Mouse (Mus musculus) embryonic facial prominence, embryonic 11.5 days (tissue): ENCODE measurements around the gene Josd1. TPM values are rescaled to one million over a fixed set of nuclear protein-coding genes. Genes with fewer than 3 reads are reported as not detected.

Experiments
- ATAC-seq: fragments of 200-750 bp; cut with Nextera tagmentation; replicated peaks from 2 replicates; pipeline ENCODE4 v1.8.0; 2017; ENCODE audit warnings: low read depth; ENCODE audit not compliant: insufficient number of reproducible peaks, low FRiP score, low TSS enrichment
- DNase-seq: peaks from one replicate; pipeline ENCODE4 v3.0.0-alpha.2; 2015; ENCODE audit warnings: low spot score
- H3K27ac ChIP-seq: fragments of 300-500 bp; sonication (generic); replicated peaks from 2 replicates; pipeline ENCODE4 v1.5.1; 2014; ENCODE audit warnings: mild to moderate bottlenecking, low read depth, low read length, control low read depth
- H3K27me3 ChIP-seq: fragments of 300-500 bp; sonication (generic); 2 replicates; pipeline ENCODE4 v1.6.1; 2014; ENCODE audit warnings: mild to moderate bottlenecking, low read length, moderate library complexity, mixed read lengths; ENCODE audit not compliant: control insufficient read depth, insufficient read depth
- H3K36me3 ChIP-seq: fragments of 300-500 bp; sonication (generic); replicated peaks from 2 replicates; pipeline ENCODE4 v1.6.1; 2014; ENCODE audit warnings: low read depth, mild to moderate bottlenecking, low read length, moderate library complexity, mixed read lengths; ENCODE audit not compliant: control insufficient read depth, insufficient read depth
- H3K4me1 ChIP-seq: fragments of 300-500 bp; sonication (generic); 2 replicates; pipeline ENCODE4 v1.6.1; 2014; ENCODE audit warnings: low read length, mixed read lengths; ENCODE audit not compliant: control insufficient read depth, insufficient read depth
- H3K4me2 ChIP-seq: fragments of 300-500 bp; sonication (generic); 2 replicates; pipeline ENCODE4 v1.6.1; 2014; ENCODE audit warnings: low read depth, mild to moderate bottlenecking, control low read depth, low read length, moderate library complexity
- H3K4me3 ChIP-seq: fragments of 300-500 bp; sonication (generic); 2 replicates; pipeline ENCODE4 v1.5.1; 2014; ENCODE audit warnings: low read depth, low read length, control low read depth
- H3K9ac ChIP-seq: fragments of 300-500 bp; sonication (generic); replicated peaks from 2 replicates; pipeline ENCODE4 v1.6.1; 2014; ENCODE audit warnings: mild to moderate bottlenecking, control low read depth, low read length
- H3K9me3 ChIP-seq: fragments of 300-500 bp; sonication (generic); replicated peaks from 2 replicates; pipeline ENCODE4 v1.6.1; 2016; ENCODE audit warnings: mild to moderate bottlenecking, low read length, inconsistent platforms, mixed read lengths; ENCODE audit not compliant: control insufficient read depth
- WGBS: fragments of 180-500 bp; shearing (Covaris S2); extraction: QIAGEN DNeasy Blood & Tissue Kit; methylation state at CpG from one replicate; pipeline ENCODE4 v1.1.7; 2014; 5-methylcytosine and 5-hydroxymethylcytosine counted together
- polyA plus RNA-seq: library from polyadenylated mRNA; unstranded; fragments of >200 nt; fragmentation: Nextera tagmentation; extraction: Ambion mirVana; gene quantifications from 2 replicates; pipeline ENCODE4 v1.2.1, GENCODE M21; 2014

The Josd1 gene
- polyA plus RNA-seq, 1 experiment from 2014 or later: 17.4 TPM

DNA sequence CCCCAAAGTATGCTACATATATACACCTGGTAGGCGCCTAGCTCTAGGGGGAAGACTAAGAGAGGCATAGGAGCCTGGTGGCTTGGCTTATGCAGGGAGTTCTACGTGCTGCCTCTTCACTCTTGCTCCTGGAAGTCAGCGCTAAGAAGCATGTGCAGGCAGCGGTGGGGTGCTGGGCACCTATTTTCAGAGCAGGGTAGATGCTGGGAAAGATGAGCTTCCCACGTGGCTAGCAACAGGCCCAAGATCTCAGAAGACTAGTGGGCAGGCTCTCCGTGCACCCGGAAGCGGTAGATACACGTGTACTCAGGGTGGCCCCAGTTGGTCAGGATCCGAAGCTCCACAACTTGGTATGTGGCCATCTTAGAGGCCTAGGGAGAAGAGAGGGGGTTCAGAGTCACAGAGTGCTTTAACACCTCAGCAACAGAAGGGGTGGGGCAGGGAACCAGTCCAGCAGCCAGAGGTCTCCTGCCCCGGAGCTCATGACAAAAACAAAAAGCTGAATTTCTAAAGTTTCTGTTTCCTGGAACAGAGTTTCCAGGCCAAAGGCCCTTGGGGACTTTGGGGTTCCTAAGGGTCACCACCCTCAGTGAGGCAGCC is 37.6 kb upstream of the Josd1 start:
- ATAC-seq (no peak), DNase-seq (no peak)
- Histone ChIP-seq H3K27ac (no peak overlapping the region), H3K4me2 (no peak overlapping the region), H3K9ac (no peak overlapping the region), H3K27me3 (no peaks in the 10 kb centered on the region), H3K4me1 (no peaks in the 10 kb centered on the region), H3K4me3 (no peak overlapping the region), H3K36me3 (peaks cover 6% of the 10 kb centered on the region), H3K9me3 (no peaks in the 10 kb centered on the region)
- WGBS: 88% methylated on average over 11 of the region's 11 CpGs

GRCm38 (mm10) chr15:79723439-79723838 is 35.7 kb upstream of the Josd1 start:
- Histone ChIP-seq H3K9ac (no peak overlapping the region), H3K4me3 (no peak overlapping the region), H3K27me3 (no peaks in the 10 kb centered on the region), H3K36me3 (peaks cover 6% of the 10 kb centered on the region), H3K4me2 (no peak overlapping the region), H3K4me1 (no peaks in the 10 kb centered on the region), H3K9me3 (no peaks in the 10 kb centered on the region), H3K27ac (no peak overlapping the region)
- ATAC-seq (no peak), DNase-seq (peak; percentile 27)
- WGBS: 19% methylated on average over 1 of the region's 1 CpGs

GRCm38 (mm10) chr15:79720796-79721195 is 33.1 kb upstream of the Josd1 start:
- no peaks in the 10 kb centered on the region for H3K4me1 ChIP-seq
- no peak for DNase-seq
- no peak overlapping the region for H3K4me2 ChIP-seq
- no peak overlapping the region for H3K4me3 ChIP-seq
- H3K9me3 ChIP-seq: no peaks in the 10 kb centered on the region
- WGBS: 82% methylated on average over 4 of the region's 4 CpGs
- H3K36me3 ChIP-seq: no peaks in the 10 kb centered on the region; the same call in none of the 2 replicates
- ATAC-seq: no peak
- no peak overlapping the region for H3K27ac ChIP-seq
- no peak overlapping the region for H3K9ac ChIP-seq
- H3K27me3 ChIP-seq: no peaks in the 10 kb centered on the region

- Histone ChIP-seq H3K4me1 (no peaks in the 10 kb centered on the region), H3K36me3 (no peaks in the 10 kb centered on the region; the same call in none of the 2 replicates)
- no peak for ATAC-seq
Observed at GRCm38 (mm10) chr15:79720267-79720666, 32.5 kb upstream of the Josd1 start.

DNA sequence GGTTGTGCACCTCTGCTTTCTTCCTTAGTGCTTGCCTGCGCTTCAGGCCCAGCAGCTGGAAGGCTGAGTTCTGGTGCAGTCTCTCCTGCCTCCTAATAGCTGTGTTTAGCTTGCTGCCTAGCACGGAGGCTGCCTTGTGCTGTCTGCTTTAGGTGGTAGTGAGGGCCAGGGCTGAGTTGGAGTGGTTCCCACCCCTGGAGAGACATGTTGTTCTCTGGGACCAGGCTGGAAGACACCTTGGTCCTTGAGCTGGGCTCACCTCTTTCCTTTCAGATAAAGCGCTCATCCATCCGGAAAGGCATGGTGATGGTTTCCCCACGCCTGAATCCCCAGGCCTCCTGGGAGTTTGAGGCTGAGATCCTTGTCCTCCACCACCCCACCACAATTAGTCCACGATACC is 29.0 kb upstream of the Josd1 start:
- 90% methylated on average over 6 of the region's 6 CpGs for WGBS
- Histone ChIP-seq H3K9me3 (no peaks in the 10 kb centered on the region), H3K27me3 (no peaks in the 10 kb centered on the region), H3K4me1 (no peaks in the 10 kb centered on the region), H3K4me2 (no peak overlapping the region), H3K36me3 (no peaks in the 10 kb centered on the region; the same call in none of the 2 replicates), H3K4me3 (no peak overlapping the region), H3K27ac (no peak overlapping the region), H3K9ac (no peak overlapping the region)
- DNase-seq (no peak), ATAC-seq (no peak)

More at GRCm38 (mm10) chr15:79720267-79720666, 32.5 kb upstream of the Josd1 start:
- Histone ChIP-seq H3K27ac (no peak overlapping the region), H3K4me3 (no peak overlapping the region), H3K9me3 (no peaks in the 10 kb centered on the region), H3K9ac (no peak overlapping the region), H3K27me3 (no peaks in the 10 kb centered on the region), H3K4me2 (no peak overlapping the region)
- 87% methylated on average over 8 of the region's 8 CpGs for WGBS
- DNase-seq: no peak

DNA sequence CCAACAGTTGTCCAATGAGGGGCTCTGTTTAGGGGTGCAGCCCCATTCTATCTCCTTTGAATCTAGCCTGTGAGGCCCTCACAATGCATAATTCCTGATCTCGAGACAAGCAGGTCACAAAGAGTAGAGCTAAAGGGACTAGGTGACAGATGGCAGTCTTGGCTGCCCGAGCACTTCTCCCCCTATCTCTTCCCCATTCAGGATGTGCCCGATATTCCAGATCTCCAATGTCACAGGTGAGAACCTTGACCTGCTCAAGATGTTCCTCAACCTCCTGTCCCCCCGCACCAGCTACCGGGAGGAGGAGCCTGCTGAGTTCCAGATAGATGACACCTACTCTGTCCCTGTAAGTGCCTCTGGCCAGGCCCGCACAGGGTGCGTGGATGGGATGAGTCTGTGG is 27.9 kb upstream of the Josd1 start:
- DNase-seq: no peak
- WGBS: 95% methylated on average over 7 of the region's 7 CpGs
- peaks cover 3% of the 10 kb centered on the region for H3K36me3 ChIP-seq

DNA sequence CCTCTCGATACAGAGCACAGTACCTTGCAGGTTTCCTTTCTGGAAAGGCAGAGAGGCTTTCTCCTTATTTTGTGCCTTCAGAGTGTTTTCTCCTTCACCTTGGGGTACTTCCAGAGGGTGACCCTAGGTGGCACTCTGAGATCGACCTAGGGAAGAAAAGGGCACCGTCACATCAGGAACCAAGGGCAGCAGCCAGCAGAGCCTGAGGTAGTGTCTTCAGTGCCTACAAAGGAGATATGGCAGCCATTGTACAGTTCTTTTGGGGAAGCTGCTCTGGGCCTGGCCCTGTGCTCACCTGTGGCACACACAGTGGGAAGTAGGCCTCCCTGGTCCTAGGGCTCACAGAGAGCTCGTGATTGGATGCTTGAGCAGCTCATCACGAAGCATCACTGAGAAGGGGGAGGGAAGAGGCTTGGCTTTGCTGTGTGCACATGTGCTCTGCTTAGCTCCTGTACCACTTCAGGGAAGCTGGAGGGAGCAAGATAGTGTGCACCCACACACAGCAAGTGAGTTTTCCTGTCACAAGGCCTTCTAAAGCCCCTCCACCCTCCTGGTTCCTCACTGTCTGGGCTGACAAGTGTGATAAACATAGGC is 20.6 kb upstream of the Josd1 start:
- no peak overlapping the region for H3K27ac ChIP-seq
- no peak overlapping the region for H3K9ac ChIP-seq
- 0 out of 2 replicates have a peak, but pooled peaks cover 3% of the 10 kb centered on the region for H3K36me3 ChIP-seq
- H3K4me2 ChIP-seq: no peak overlapping the region
- H3K9me3 ChIP-seq: no peaks in the 10 kb centered on the region
- ATAC-seq (no peak), DNase-seq (no peak)
- H3K4me1 ChIP-seq: no peaks in the 10 kb centered on the region
- no peak overlapping the region for H3K4me3 ChIP-seq
- 85% methylated on average over 5 of the region's 5 CpGs for whole genome bisulfite sequencing
- H3K27me3 ChIP-seq: no peaks in the 10 kb centered on the region

More for the DNA sequence above, 27.9 kb upstream of the Josd1 start:
- Histone ChIP-seq H3K4me1 (no peaks in the 10 kb centered on the region), H3K9me3 (no peaks in the 10 kb centered on the region), H3K27me3 (no peaks in the 10 kb centered on the region), H3K27ac (no peak overlapping the region), H3K9ac (no peak overlapping the region), H3K4me3 (no peak overlapping the region), H3K4me2 (no peak overlapping the region)
- ATAC-seq: no peak

DNA sequence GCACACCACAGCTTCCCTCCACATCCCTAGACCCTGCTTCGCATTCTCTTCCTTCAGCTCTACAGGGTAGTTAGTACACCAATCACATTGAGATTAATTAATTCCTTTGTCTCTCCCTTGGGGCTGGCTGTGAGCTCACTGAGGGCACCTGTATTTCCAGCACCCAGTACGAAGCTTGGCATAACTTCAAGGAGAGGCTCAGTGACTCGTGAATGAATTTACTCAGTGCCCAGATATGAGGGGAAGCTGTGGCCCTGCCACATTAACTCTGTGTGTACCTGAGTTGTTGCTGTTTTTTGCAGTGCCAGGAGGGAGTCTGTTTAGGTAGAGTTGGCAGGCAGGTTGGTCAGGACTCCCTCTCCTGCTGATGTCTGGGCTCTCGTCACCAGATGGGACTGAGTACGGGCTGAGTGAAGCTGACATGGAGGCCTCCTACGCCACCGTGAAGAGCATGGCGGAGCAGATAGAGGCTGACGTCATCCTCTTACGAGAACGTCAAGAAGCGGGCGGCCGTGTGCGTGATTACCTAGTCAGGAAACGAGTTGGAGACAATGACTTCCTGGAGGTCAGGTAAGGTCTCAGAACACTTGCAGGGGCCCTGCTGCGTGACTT is 19.0 kb upstream of the Josd1 start:
- H3K36me3 ChIP-seq: 0 out of 2 replicates have a peak, but pooled peaks cover 3% of the 10 kb centered on the region
- no peak overlapping the region for H3K4me3 ChIP-seq

More for the DNA sequence above, 19.0 kb upstream of the Josd1 start:
- 87% methylated on average over 17 of the region's 17 CpGs for WGBS
- no peak for DNase-seq
- Histone ChIP-seq H3K9ac (no peak overlapping the region), H3K27ac (no peak overlapping the region), H3K4me1 (no peaks in the 10 kb centered on the region), H3K4me2 (no peak overlapping the region), H3K9me3 (no peaks in the 10 kb centered on the region), H3K27me3 (no peaks in the 10 kb centered on the region)
- ATAC-seq: no peak
